Mouse (Mus musculus) CH12.LX (cell line): ENCODE measurements around the gene Mnt. TPM values are rescaled to one million over a fixed set of nuclear protein-coding genes. Genes with fewer than 3 reads are reported as not detected.

Experiments
- DNase-seq: peaks from one replicate; pipeline ENCODE4 v3.0.0-alpha.2; 2013; ENCODE audit errors: extremely low read depth
- H3K27ac ChIP-seq: 2 replicates; pipeline ENCODE4 v1.5.1; 2012; ENCODE audit warnings: low read depth, mild to moderate bottlenecking, control low read depth, moderate library complexity; ENCODE audit not compliant: insufficient read depth
- H3K27me3 ChIP-seq: replicated peaks from 2 replicates; pipeline ENCODE3; 2012; ENCODE audit warnings: inconsistent platforms
- H3K36me3 ChIP-seq, 2 experiments: replicated peaks in 1 of 2; 2 replicates each; pipeline versions ENCODE3 to v1.6.1; 2012; ENCODE audit warnings: inconsistent platforms in 1 of 2, low read length in 1 of 2, mild to moderate bottlenecking in 1 of 2, mixed read lengths in 1 of 2, moderate library complexity in 1 of 2; ENCODE audit not compliant: control insufficient read depth in 1 of 2, insufficient read depth in 1 of 2
- H3K4me1 ChIP-seq, 2 experiments: 2 replicates each; pipeline ENCODE4 v1.6.1; 2012; ENCODE audit warnings: inconsistent platforms in 1 of 2, moderate library complexity in 1 of 2; ENCODE audit not compliant: insufficient read depth in 2 of 2, control insufficient read depth in 1 of 2
- H3K4me2 ChIP-seq: 2 replicates; pipeline ENCODE4 v1.6.1; 2012; ENCODE audit warnings: low read depth, mild to moderate bottlenecking, control low read depth; ENCODE audit not compliant: poor library complexity, insufficient read depth, severe bottlenecking
- H3K4me3 ChIP-seq, 3 experiments: fragments of 150-350 bp in 1 of 3; sonication (generic) in 1 of 3; replicated peaks in 1 of 3; 2 replicates each; pipeline versions ENCODE3 to v1.5.1; 2011 to 2012; ENCODE audit warnings: low read depth in 2 of 3, low read length in 2 of 3, mild to moderate bottlenecking in 2 of 3, moderate library complexity in 2 of 3, control low read depth in 1 of 3, improper control_type of control experiment in 1 of 3, inconsistent platforms in 1 of 3, mixed read lengths in 1 of 3; ENCODE audit not compliant: poor library complexity in 1 of 3
- H3K79me2 ChIP-seq: replicated peaks from 2 replicates; pipeline ENCODE4 v1.6.1; 2012; ENCODE audit warnings: mild to moderate bottlenecking, moderate library complexity; ENCODE audit not compliant: control insufficient read depth, poor library complexity, insufficient read depth, severe bottlenecking; ENCODE audit errors: extremely low read depth
- H3K9ac ChIP-seq: 2 replicates; pipeline ENCODE4 v1.6.1; 2012; ENCODE audit warnings: low read depth, mild to moderate bottlenecking, control low read depth, moderate library complexity; ENCODE audit not compliant: insufficient read depth
- H3K9me3 ChIP-seq: replicated peaks from 2 replicates; pipeline ENCODE3; 2012; ENCODE audit warnings: low read length, inconsistent platforms, mixed read lengths
- CHD1 ChIP-seq: IDR thresholded peaks from 2 replicates; pipeline ENCODE4 v1.6.1; 2012; ENCODE audit warnings: low read depth, low read length, improper control_type of control experiment, inconsistent platforms
- CHD2 ChIP-seq: IDR thresholded peaks from 2 replicates; pipeline ENCODE4 v1.6.1; 2011; ENCODE audit warnings: low read length, improper control_type of control experiment
- E2F4 ChIP-seq: IDR thresholded peaks from 2 replicates; pipeline ENCODE4 v1.6.1; 2011; ENCODE audit warnings: low read depth, low read length, improper control_type of control experiment; ENCODE audit not compliant: insufficient replicate concordance
- IRF4 ChIP-seq: IDR thresholded peaks from 2 replicates; pipeline ENCODE4 v1.6.1; 2014; ENCODE audit warnings: low read depth, mild to moderate bottlenecking, inconsistent platforms, low read length, improper control_type of control experiment
- JUND ChIP-seq: conservative IDR thresholded peaks from 2 replicates; pipeline ENCODE4 v1.6.1; 2011; ENCODE audit warnings: low read depth, low read length, improper control_type of control experiment
- NRF1 ChIP-seq: IDR thresholded peaks from 2 replicates; pipeline ENCODE4 v1.6.1; 2014; ENCODE audit warnings: low read depth, mild to moderate bottlenecking, inconsistent platforms, low read length, improper control_type of control experiment, moderate library complexity
- POLR2AphosphoS2 ChIP-seq: IDR thresholded peaks from 2 replicates; pipeline ENCODE4 v1.6.1; 2011; ENCODE audit warnings: low read depth, low read length, improper control_type of control experiment
- RCOR1 ChIP-seq: conservative IDR thresholded peaks from 2 replicates; pipeline ENCODE4 v1.6.1; 2012; ENCODE audit warnings: low read depth, mild to moderate bottlenecking, inconsistent platforms, low read length, improper control_type of control experiment
- TBP ChIP-seq: conservative IDR thresholded peaks from 2 replicates; pipeline ENCODE4 v1.6.1; 2011; ENCODE audit warnings: low read depth, low read length, improper control_type of control experiment
- TCF12 ChIP-seq: IDR thresholded peaks from 2 replicates; pipeline ENCODE4 v1.6.1; 2014; ENCODE audit warnings: low read depth, mild to moderate bottlenecking, inconsistent platforms, low read length, improper control_type of control experiment
- USF2 ChIP-seq: conservative IDR thresholded peaks from 2 replicates; pipeline ENCODE4 v1.6.1; 2011; ENCODE audit warnings: low read depth, low read length, improper control_type of control experiment
- ZMIZ1 ChIP-seq: IDR thresholded peaks from 2 replicates; pipeline ENCODE4 v1.6.1; 2012; ENCODE audit warnings: low read depth, mild to moderate bottlenecking, inconsistent platforms, low read length, improper control_type of control experiment
- ZNF384 ChIP-seq: IDR thresholded peaks from 2 replicates; pipeline ENCODE4 v1.6.1; 2012; ENCODE audit warnings: low read depth, low read length, improper control_type of control experiment, inconsistent platforms
- dilution Hi-C: fragments of 300-500 bp; cut with MboI; formaldehyde crosslinking; loops from 2 replicates; pipeline ENCODE4 v1.14.3; 2020; ENCODE audit warnings: low sequenced_read_pairs; ENCODE audit not compliant: extremely low pct_unique_long_range_greater_than_20kb, extremely low pct_ligation_motif_present
- in situ Hi-C: fragments of 300-500 bp; cut with MboI; formaldehyde crosslinking; loops from 3 replicates; pipeline ENCODE4 v1.14.3; 2019; ENCODE audit warnings: low sequenced_read_pairs, low pct_ligation_motif_present, low pct_unique_long_range_greater_than_20kb, mixed read lengths
- polyA plus RNA-seq: library from polyadenylated mRNA; unstranded; fragments of >175 nt; gene quantifications from 2 replicates; pipeline ENCODE4 v1.2.1, GENCODE M21; 2012; ENCODE audit warnings: low read depth; ENCODE audit not compliant: insufficient read length
- total RNA-seq, 2 experiments: library from RNA; depleted of rRNA; stranded (reverse); fragments of 300-350 nt in 1 of 2; fragments of >200 nt in 1 of 2; gene quantifications; 2 replicates each; pipeline ENCODE4 v1.2.3; 2012 to 2014

The Mnt gene
- total and polyA plus RNA-seq, 3 experiments: 1.6 to 30.6 (median 4.7) TPM

GRCm38 (mm10) chr11:74867181-74867580 lies 36.5 kb downstream of the Mnt start:
- H3K4me1 ChIP-seq: peaks cover 0 to 5% of the 10 kb centered on the region in 2 experiments; a peak in 1 of 4 replicates
- H3K9ac ChIP-seq: no peak overlapping the region
- no peak overlapping the region for H3K4me3 ChIP-seq
- no peaks in the 10 kb centered on the region for H3K27me3 ChIP-seq
- TF ChIP-seq USF2 (no peak), NRF1 (no peak), CHD1 (no peak), RCOR1 (no peak), ZNF384 (no peak), POLR2AphosphoS2 (no peak), JUND (no peak), E2F4 (no peak), TCF12 (no peak), CHD2 (no peak), IRF4 (no peak)
- peaks cover 0 to 20% of the 10 kb centered on the region in 2 experiments for H3K36me3 ChIP-seq
- no peak for DNase-seq
- in situ Hi-C loops: no loop called here
- dilution Hi-C loops: no loop called here
- no peaks in the 10 kb centered on the region for H3K9me3 ChIP-seq
- H3K79me2 ChIP-seq: no peaks in the 10 kb centered on the region
- H3K27ac ChIP-seq: no peak overlapping the region
- no peak overlapping the region for H3K4me2 ChIP-seq

- Histone ChIP-seq H3K9ac (no peak overlapping the region), H3K4me2 (no peak overlapping the region), H3K36me3 (peaks cover 0 to 19% of the 10 kb centered on the region in 2 experiments), H3K79me2 (no peaks in the 10 kb centered on the region), H3K4me1 (peaks cover 0 to 5% of the 10 kb centered on the region in 2 experiments; a peak in 1 of 4 replicates), H3K27me3 (no peaks in the 10 kb centered on the region), H3K9me3 (no peaks in the 10 kb centered on the region), H3K27ac (no peak overlapping the region), H3K4me3 (no peak overlapping the region)
- TF ChIP-seq RCOR1: no peak
- no peak for TF ChIP-seq TCF12
- in situ Hi-C loops (no loop called here), dilution Hi-C loops (no loop called here)
- DNase-seq: no peak
These were observed 37.5 kb downstream of the Mnt start for GRCm38 (mm10) chr11:74868046-74868760.

- Histone ChIP-seq H3K79me2 (no peaks in the 10 kb centered on the region), H3K4me3 (no peak overlapping the region), H3K27ac (no peak overlapping the region), H3K4me1 (peaks cover 0 to 5% of the 10 kb centered on the region in 2 experiments; a peak in 1 of 4 replicates), H3K36me3 (peaks cover 0 to 14% of the 10 kb centered on the region in 2 experiments), H3K27me3 (no peaks in the 10 kb centered on the region), H3K9me3 (no peaks in the 10 kb centered on the region), H3K4me2 (no peak overlapping the region), H3K9ac (no peak overlapping the region)
- in situ Hi-C loops: no loop called here
- dilution Hi-C loops: no loop called here
- DNase-seq: no peak
- TF ChIP-seq TBP (no peak), ZMIZ1 (no peak)
These were observed 38.9 kb downstream of the Mnt start for GRCm38 (mm10) chr11:74869603-74870002.
